Mouse (Mus musculus): ENCODE data around the gene Zar1. TPM values are rescaled to one million over a fixed set of nuclear protein-coding genes. Genes with fewer than 3 reads are reported as not detected.

Gene Zar1
- polyA plus RNA-seq, 1 experiment from 2014 or later: 0.36 TPM

DNA sequence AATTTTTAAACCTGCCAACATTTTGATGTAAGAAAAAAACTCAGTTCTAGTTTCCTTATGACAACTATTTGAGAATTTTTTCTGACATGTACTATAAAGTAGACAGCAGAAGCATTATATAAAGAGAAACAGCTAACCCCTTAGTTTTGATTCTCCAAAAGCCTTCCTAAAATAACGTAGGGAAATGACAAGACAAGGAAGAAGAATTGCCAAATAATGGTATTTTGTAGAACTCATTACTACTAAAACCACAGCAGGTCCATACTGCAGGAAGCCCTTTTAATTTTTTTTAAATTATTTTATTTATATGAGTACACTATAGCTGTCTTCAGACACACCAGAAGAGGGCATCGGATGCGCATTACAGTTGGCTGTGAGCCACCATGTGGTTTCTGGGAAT, 29.8 kb downstream of the Zar1 start:
- 94% methylated on average over 3 of the region's 3 CpGs for WGBS
- H3K36me3 ChIP-seq (ENCODE audit: control insufficient read depth, insufficient read depth, low read length): no peaks in the 10 kb centered on the region; the same call in 1 of the 2 replicates
- ATAC-seq (replicated peaks; ENCODE audit: low FRiP score): no peak

DNA sequence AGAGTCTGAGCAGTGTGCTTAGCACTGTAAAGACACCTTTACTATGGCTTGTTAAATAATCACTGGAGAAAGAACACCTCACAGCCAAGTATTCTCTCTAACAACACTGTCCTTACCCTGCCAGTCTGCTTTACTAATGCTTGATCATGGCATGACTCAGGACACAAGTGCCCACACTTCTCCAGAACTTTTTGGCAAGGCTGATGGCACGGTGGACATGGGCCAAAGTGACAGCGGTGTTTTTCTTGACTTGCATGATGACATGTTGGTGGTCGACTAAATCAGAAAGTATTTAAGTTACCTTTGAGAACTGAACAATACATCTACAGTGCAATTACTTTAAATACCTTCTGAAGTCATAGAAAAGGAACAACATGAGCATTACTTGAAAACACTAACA, 52.2 kb downstream of the Zar1 start:
- Histone ChIP-seq H3K4me1 (replicated peaks; ENCODE audit: control insufficient read depth, insufficient read depth, low read length) (no peaks in the 10 kb centered on the region), H3K27me3 (ENCODE audit: control insufficient read depth, insufficient read depth, low read length) (no peaks in the 10 kb centered on the region), H3K27ac (ENCODE audit: low read depth, low read length) (no peak overlapping the region), H3K9me3 (ENCODE audit: control insufficient read depth, low read length) (no peaks in the 10 kb centered on the region), H3K9ac (ENCODE audit: low read length) (no peak overlapping the region), H3K4me2 (ENCODE audit: low read depth, low read length, severe bottlenecking) (no peak overlapping the region), H3K36me3 (ENCODE audit: control insufficient read depth, insufficient read depth, low read length) (no peaks in the 10 kb centered on the region), H3K4me3 (ENCODE audit: low read depth, low read length) (no peak overlapping the region)
- ATAC-seq (replicated peaks; ENCODE audit: low FRiP score): no peak
- 98% methylated on average over 3 of the region's 3 CpGs for WGBS
- no peak for DNase-seq (ENCODE audit: low spot score)

More for the DNA sequence above, 29.8 kb downstream of the Zar1 start:
- Histone ChIP-seq H3K27me3 (ENCODE audit: control insufficient read depth, insufficient read depth, low read length) (no peaks in the 10 kb centered on the region), H3K9ac (ENCODE audit: low read length) (no peak overlapping the region), H3K4me2 (ENCODE audit: low read depth, low read length, severe bottlenecking) (no peak overlapping the region), H3K9me3 (ENCODE audit: control insufficient read depth, low read length) (no peaks in the 10 kb centered on the region), H3K27ac (ENCODE audit: low read depth, low read length) (no peak overlapping the region), H3K4me1 (replicated peaks; ENCODE audit: control insufficient read depth, insufficient read depth, low read length) (no peaks in the 10 kb centered on the region), H3K4me3 (ENCODE audit: low read depth, low read length) (no peak overlapping the region)
- no peak for DNase-seq (ENCODE audit: low spot score)

Other genes with a start within 250 kb of the Zar1 start
- gene Corin, start 76.8 kb downstream of the Zar1 start, polyA plus RNA-seq (2014; fragmentation: Nextera tagmentation; extraction: Ambion mirVana): 1.4 and 2.0 TPM in 2 replicates
- 24.3 and 24.9 TPM in 2 replicates for gene Nfxl1, start 21.6 kb downstream of the Zar1 start, polyA plus RNA-seq (2014; fragmentation: Nextera tagmentation; extraction: Ambion mirVana)
- 1.3 and 2.0 TPM in 2 replicates for gene Gm5868, start 6.3 kb upstream of the Zar1 start, polyA plus RNA-seq (2014; fragmentation: Nextera tagmentation; extraction: Ambion mirVana)
- gene Cnga1, start 63.0 kb upstream of the Zar1 start, polyA plus RNA-seq (2014; fragmentation: Nextera tagmentation; extraction: Ambion mirVana): not detected in 2 replicates
- gene Nipal1, start 66.5 kb upstream of the Zar1 start, polyA plus RNA-seq (2014; fragmentation: Nextera tagmentation; extraction: Ambion mirVana): 0.20 and 1.1 TPM in 2 replicates
- not detected in 2 replicates for gene Txk, start 171.5 kb upstream of the Zar1 start, polyA plus RNA-seq (2014; fragmentation: Nextera tagmentation; extraction: Ambion mirVana)

All from forebrain, embryonic 11.5 days (tissue).